Mouse (Mus musculus) heart, postnatal 4 days (tissue): Measurements from ENCODE around the gene Olfr1258. TPM values are rescaled to one million over a fixed set of nuclear protein-coding genes. Genes with fewer than 3 reads are reported as not detected.
"Not testable (repeated sequence)": the region's sequence is repeated elsewhere in the genome, so short reads cannot be mapped to it uniquely, and the experiment has no call there.

Experiments used
- DNase-seq: peaks from one replicate; pipeline ENCODE4 v3.0.0; 2021
- total RNA-seq, 2 experiments: library from RNA; stranded (reverse); gene quantifications; 2 replicates each; pipeline ENCODE4 v1.2.3; 2021

Gene Olfr1258
- total RNA-seq, result not detected

DNA sequence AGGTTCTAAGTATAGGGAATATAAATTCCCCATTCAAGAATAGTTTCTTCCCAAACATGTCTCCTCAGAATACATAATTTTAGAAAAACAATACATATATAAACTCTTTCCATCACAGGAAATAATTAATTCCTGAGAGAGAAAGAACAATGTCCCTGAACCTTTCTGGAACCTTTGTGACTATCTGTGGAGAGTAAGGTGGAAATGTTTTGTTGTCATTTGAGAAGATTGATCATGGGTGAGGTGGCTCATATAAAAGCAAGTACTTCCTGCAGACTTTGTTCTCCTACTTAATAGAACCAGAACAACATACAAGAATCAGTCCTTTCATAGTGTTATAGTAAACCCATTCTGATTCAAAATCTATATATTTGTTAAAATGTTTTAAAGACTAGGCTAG is at the start of gene Olfr1258:
Gene Olfr1258 (plus strand): TSS at position 301 of the 400 bp plus-strand sequence.
- DNase-seq, result no peak

DNA sequence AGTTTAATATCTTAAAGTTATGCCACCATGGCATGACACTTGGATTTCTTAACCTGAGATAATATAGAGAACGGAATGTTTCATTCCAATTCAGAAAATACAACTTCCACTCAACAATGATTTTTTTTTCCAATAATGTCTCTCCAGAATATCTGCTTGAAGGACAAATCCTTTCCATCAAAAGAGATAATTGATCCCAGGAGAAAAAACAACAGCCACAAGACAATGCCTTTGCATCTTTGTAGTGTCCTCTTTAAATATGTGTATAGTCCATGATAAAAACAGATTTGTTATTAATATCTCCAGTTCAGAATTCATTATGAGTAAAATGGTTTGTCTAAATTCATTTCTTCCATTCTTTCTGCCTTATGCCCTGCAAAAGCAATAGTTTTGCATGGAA is 49.0 kb upstream of the Olfr1258 start, which contains the start of gene Olfr1257:
Gene Olfr1257 (plus strand): TSS at position 301 of the 400 bp plus-strand sequence.
- no peak for DNase-seq

DNA sequence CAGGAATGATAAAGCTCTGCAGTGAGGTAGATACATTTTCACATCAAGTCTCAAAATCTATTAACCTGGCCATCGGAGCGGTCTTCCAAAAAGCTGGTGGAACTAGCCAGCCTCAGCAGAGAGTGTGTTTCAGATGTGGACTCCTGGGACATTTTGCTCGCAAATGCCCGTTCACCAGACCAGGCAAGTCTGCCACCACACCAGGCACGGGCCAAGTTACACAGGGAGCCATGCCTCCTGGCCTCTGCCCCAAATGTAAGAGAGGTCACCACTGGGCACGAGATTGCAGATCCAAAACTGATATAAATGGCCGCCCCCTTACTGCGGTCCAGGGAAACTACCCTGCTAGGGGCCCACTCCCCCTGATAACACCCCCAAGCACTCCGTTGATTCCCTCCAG is 14.5 kb upstream of the Olfr1258 start:
- DNase-seq, result not testable (repeated sequence)

DNA sequence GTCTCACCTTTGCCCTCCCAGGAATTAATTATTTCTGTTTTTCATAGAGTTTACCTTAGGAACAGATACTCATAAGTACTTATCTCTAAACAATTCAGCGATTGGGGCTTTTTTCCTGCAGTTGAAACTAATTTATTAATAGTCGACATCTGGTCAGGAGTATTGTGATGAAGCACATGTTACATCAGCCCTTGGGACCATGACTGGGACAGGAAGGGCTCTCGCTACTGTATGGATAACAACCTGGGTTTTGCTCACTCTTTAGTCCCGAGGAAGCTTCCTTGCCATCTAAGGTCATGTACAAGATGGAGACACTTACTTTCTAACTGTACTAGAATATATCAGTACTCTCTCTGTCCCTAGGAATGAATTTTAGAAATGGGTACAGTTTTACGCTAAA is 21.5 kb downstream of the Olfr1258 start, which contains the start of gene Olfr1259:
Gene Olfr1259 (minus strand): TSS at position 101 of the 400 bp plus-strand sequence.
- DNase-seq, result no peak

DNA sequence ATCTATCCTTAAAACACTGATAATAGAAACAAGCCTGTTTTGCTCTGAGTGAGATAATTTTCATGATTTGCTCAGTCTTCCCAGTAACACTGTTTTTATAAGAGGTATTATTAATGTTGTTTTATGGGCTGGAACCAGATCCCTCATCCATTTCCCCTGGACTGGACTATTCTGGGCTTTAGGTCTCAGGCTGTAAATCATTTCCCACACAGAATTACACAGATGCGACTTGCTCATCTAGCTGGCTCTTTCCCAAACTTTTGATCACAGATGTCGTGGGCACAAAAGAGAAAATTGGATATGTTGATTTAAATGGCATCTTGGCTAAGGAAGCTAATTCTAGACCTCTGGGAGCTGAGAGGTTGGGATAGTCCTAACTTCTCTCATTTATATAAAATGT is 47.1 kb downstream of the Olfr1258 start, which contains the start of gene Olfr1260:
Gene Olfr1260 (plus strand): TSS at position 157 of the 400 bp plus-strand sequence.
- DNase-seq, result no peak

DNA sequence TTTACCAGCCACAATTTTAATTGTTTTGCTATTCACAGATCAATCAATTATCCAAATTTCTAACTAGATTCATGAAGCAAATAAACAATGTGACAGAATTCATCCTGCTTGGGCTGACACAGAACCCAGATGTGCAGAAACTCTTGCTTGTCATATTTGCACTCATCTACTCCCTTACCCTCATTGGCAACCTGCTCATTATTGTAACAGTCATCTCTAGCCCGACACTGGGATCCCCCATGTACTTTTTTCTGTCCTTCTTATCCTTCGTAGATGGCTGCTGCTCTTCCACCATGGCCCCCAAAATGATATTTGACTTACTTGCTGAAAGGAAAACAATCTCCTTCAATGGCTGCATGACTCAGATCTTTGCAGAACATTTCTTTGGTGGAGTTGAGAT is 50.6 kb downstream of the Olfr1258 start:
- DNase-seq, result no peak

Other genes with a start within 250 kb of the Olfr1258 start
- not detected for gene Olfr1252, start 202.3 kb upstream of the Olfr1258 start, total RNA-seq
- not detected for gene Olfr1253, start 170.2 kb upstream of the Olfr1258 start, total RNA-seq
- not detected for gene Olfr1254, start 133.7 kb upstream of the Olfr1258 start, total RNA-seq
- gene Olfr1255, start 115.3 kb upstream of the Olfr1258 start, total RNA-seq, result not detected
- not detected for gene Olfr1256, start 85.8 kb upstream of the Olfr1258 start, total RNA-seq
- not detected for gene Olfr48, start 79.1 kb upstream of the Olfr1258 start, total RNA-seq
- gene Olfr1257, start 48.9 kb upstream of the Olfr1258 start, total RNA-seq, result not detected
- not detected for gene Olfr1259, start 21.4 kb downstream of the Olfr1258 start, total RNA-seq
- not detected for gene Olfr1260, start 47.0 kb downstream of the Olfr1258 start, total RNA-seq
- not detected for gene Olfr1261, start 63.9 kb downstream of the Olfr1258 start, total RNA-seq
- gene Olfr1262, start 72.8 kb downstream of the Olfr1258 start, total RNA-seq, result not detected
- gene Olfr1263, start 84.8 kb downstream of the Olfr1258 start, total RNA-seq, result not detected
- not detected for gene Olfr1264, start 98.3 kb downstream of the Olfr1258 start, total RNA-seq
- gene Olfr1265, start 108.0 kb downstream of the Olfr1258 start, total RNA-seq, result not detected
- not detected for gene Olfr140, start 136.3 kb downstream of the Olfr1258 start, total RNA-seq
- gene Olfr1269, start 194.1 kb downstream of the Olfr1258 start, total RNA-seq, result not detected
- not detected for gene Olfr32, start 215.0 kb downstream of the Olfr1258 start, total RNA-seq
- not detected for gene Olfr1270, start 225.8 kb downstream of the Olfr1258 start, total RNA-seq